Mouse (Mus musculus) left cerebral cortex, adult 2 months (tissue): ENCODE measurements around the gene Retnlb. TPM values are rescaled to one million over a fixed set of nuclear protein-coding genes. Genes with fewer than 3 reads are reported as not detected.

Experiments used
- DNase-seq, 2 experiments: peaks; one replicate each; pipeline ENCODE4 v3.0.0; 2021 to 2022; ENCODE audit warnings: low spot score in 2 of 2, mixed read lengths in 1 of 2; ENCODE audit errors: extremely low spot score in 1 of 2
- H3K27ac ChIP-seq: fragments of 200-600 bp; 2 replicates; pipeline ENCODE4 v1.8.1; 2022
- H3K4me3 ChIP-seq: fragments of 200-600 bp; 2 replicates; pipeline ENCODE4 v1.8.1; 2022
- CTCF ChIP-seq: fragments of 200-600 bp; IDR thresholded peaks from 2 replicates; pipeline ENCODE4 v1.8.1; 2022; ENCODE audit warnings: antibody characterized with exemption, mild to moderate bottlenecking, moderate library complexity
- intact Hi-C: fragments of 180-260 bp; cut with DNase I; formaldehyde crosslinking; loops from one replicate; pipeline ENCODE4 v1.15.1; 2025
- long read RNA-seq, 2 experiments: library from polyadenylated mRNA; stranded (forward); transcript quantifications; one replicate each; pipeline ENCODE4 v2.0.0; 2021; ENCODE audit warnings: borderline mapping rate in 2 of 2
- total RNA-seq, 2 experiments: library from RNA; stranded (reverse); gene quantifications; 2 replicates each; pipeline ENCODE4 v1.2.3; 2021

Gene Retnlb
- total RNA-seq: not detected
- long read RNA-seq, experiment 1: 0 reads
- long read RNA-seq, experiment 2: 0 reads

DNA sequence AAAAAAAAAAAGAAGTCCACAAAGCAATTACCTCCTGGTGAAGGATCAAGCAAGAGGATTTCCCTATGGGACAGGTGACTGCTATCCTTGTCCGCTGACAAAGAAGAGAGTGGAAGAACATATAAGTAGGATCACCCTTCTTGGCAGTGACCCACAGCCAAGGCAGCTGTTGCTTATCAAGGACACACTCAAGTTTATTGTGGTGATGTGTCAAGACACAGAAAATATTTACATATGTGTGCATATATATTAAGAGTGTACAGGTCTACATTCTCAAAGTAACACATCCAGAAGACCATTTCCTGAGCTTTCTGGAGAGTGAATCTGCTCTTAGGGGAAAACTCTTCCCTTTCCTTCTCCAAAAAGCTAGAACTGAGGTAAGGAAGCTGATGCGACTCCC is at the start of gene Retnlb:
Gene Retnlb (plus strand): TSS at position 162 of the 400 bp plus-strand sequence.
- intact Hi-C loops: no loop called here
- DNase-seq: no peak
- Histone ChIP-seq H3K4me3 (no peak within 1 kb of the TSS), H3K27ac (no peak within 1 kb of the TSS)
- no peak for TF ChIP-seq CTCF

DNA sequence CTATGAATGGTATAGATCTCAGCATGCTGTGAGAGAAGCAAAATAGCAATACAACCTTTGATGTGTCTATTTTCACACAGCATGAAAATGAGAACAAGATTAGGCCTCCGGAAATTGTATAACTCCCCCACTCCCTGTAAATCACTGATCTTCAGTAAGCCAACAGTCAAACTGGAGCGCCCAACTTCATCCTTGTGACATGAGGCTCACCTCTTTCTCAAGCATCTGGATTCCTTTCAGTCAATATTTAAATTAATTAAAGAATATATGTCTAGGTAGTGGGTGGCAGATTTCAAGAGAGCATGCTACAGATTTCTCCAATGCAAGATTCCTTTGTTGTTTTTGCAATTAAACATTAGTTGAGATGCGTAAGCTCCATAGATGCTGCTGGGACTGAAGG is 47.5 kb upstream of the Retnlb start:
- H3K27ac ChIP-seq: no peak overlapping the region
- TF ChIP-seq CTCF: no peak
- intact Hi-C loops: no loop called here
- DNase-seq: no peak
- H3K4me3 ChIP-seq: no peak overlapping the region

DNA sequence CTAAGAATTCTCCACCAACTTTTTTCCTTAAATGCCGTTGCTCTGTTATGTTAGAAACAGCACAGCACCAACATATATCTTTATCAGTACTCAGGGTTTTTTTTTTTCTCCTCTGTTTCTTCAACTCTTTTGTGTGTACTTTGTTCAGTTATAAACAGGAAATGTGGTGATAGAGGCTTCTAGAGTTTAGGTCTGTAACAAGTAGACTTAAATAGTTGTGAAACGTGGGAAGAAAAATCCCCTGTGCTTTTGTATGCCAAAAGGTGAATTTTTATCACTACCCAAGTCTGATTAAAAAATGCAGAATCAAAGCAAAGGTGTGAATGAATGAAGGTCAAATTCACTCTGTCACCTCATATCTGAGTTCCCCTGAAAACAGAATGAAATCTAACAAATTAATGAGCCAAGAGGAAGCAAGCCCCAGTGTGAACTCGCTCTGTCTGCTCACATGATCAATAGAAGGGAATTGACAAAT is 44.6 kb upstream of the Retnlb start, which contains the start of gene Trat1:
Gene Trat1 (minus strand): TSS at position 51 of the 475 bp plus-strand sequence.
- DNase-seq: no peak
- no peak within 1 kb of the TSS for H3K27ac ChIP-seq
- no peak within 1 kb of the TSS for H3K4me3 ChIP-seq
- TF ChIP-seq CTCF: no peak
- intact Hi-C loops: no loop called here

DNA sequence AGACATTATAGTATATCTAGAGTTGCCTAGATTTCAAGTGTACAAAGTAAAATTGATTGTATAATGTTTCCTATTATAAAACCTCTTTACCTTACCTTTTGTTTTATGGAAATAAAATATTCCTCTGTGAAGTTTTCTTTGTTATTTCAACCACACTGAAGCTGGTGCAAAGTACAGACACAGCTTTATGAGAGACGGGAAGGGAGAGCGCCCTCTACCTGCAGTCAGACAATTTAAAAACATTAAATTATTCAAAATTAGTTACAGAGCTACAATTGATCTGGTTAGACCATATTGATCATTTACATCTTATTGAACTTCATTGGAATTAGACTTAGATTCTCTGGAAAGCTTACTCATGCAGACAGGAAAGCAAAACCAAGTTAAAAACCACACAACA is 39.4 kb upstream of the Retnlb start:
- intact Hi-C loops: no loop called here
- no peak for DNase-seq
- TF ChIP-seq CTCF: peak; percentile 20; the same call in 1 of the 2 replicates

DNA sequence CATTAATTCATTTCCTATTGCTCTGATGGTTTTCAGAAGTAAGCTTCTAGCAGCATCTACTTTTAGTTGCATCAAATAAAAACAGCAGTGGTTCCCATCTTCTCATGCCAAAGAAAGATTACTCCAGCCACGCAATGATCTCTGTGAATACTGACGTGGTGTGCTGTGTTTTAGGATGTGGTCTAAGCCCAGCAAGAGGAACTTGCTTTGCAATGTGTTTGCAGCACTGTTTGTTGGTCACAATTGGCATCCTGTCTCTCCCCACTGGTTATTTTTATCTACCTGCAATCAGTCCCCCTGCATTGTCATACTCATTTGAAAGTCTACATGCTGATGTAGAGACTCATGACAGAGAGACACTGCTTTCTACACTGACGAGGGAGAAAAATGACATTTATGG is 30.4 kb upstream of the Retnlb start:
- no peak overlapping the region for H3K4me3 ChIP-seq
- no peak for DNase-seq
- no peak overlapping the region for H3K27ac ChIP-seq
- TF ChIP-seq CTCF: no peak
- intact Hi-C loops: no loop called here

More for the DNA sequence above, 39.4 kb upstream of the Retnlb start:
- Histone ChIP-seq H3K4me3 (no peak overlapping the region), H3K27ac (no peak overlapping the region)

DNA sequence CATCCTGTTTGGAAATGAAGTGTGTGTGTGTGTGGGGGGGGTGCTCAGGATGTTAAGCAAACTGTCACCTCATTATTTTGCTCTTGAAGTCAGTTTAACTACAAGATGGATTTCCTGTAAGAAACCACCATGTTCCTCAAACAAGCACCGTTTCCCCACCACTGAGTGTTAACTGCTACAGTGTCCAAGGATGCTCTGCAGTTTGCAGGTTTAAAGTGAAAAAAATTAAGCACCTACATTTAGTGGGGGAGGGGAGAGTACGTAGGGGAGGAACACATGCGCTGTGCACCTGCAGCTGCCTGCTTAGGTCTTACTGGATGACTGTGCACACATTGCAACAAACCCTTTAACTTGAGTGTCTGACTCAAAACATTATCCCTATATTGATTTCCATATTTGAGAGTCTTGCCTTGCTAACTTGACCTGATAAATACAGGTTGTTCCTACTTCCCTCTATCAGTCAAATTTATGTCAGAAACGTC is 27.9 kb upstream of the Retnlb start:
- intact Hi-C loops: no loop called here
- TF ChIP-seq CTCF: no peak
- no peak overlapping the region for H3K4me3 ChIP-seq
- no peak overlapping the region for H3K27ac ChIP-seq
- no peak for DNase-seq

DNA sequence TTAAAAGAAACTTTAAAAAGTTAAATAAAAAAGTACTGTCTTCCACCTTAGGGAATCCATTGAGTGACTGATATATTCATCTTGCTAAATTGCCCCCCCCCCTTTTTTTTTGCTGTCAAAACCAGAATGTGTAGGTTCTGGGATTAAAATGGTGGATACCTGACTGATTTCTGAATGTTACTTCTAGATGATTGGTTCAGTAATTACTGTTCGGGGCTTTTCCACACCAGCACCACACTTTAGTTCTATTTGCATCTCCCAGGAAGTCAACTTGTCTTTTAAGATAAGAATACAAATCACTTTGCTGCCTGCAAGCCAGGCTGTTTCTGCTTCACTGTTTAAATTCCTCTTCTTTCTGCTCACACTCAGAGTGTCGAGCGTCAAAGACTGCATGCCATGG is 18.4 kb upstream of the Retnlb start:
- no peak overlapping the region for H3K27ac ChIP-seq
- no peak for TF ChIP-seq CTCF
- intact Hi-C loops: no loop called here

DNA sequence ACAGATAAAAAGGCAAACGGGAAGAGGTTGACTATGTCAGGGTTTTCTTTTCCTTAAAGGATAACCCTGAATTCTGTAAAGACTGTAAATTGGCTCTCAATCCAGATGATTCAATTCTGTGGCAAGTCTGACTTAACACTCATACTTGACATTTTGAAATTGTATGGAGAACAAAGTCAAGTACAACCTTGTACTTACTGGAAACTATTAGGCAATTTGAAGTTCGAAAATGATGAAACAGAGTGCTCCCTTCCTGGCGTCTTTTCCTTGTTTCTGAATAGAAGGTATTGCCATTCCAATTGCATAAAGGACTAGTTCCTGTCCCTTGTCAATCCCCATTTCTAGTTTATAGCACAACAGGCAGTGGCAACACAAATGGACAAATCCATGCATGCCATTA is 17.2 kb upstream of the Retnlb start:
- intact Hi-C loops: no loop called here

More for the DNA sequence above, 18.4 kb upstream of the Retnlb start:
- no peak overlapping the region for H3K4me3 ChIP-seq
- no peak for DNase-seq

DNA sequence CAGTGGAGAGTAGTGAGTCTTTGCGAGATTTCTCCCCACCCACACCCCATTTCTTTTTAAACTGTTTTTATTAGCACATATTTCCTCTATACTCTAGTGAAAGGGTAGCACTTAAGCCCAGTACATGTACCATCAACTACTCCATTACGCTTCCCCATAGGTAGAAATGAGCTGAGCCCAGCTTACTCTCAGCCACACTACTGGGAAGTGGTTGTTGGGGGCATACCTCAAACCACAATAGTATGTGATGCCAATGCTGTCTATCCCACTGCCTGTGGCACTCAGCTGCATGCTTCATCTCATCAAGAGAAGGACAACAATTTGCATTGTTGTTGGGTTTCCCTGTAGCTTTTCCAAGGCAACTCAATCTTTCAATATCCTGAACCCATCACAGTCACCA is 15.8 kb upstream of the Retnlb start:
- no peak for TF ChIP-seq CTCF
- Histone ChIP-seq H3K4me3 (no peak overlapping the region), H3K27ac (no peak overlapping the region)
- DNase-seq: no peak
- intact Hi-C loops: no loop called here

More for the DNA sequence above, 17.2 kb upstream of the Retnlb start:
- no peak for TF ChIP-seq CTCF
- Histone ChIP-seq H3K27ac (no peak overlapping the region), H3K4me3 (no peak overlapping the region)
- DNase-seq: no peak

DNA sequence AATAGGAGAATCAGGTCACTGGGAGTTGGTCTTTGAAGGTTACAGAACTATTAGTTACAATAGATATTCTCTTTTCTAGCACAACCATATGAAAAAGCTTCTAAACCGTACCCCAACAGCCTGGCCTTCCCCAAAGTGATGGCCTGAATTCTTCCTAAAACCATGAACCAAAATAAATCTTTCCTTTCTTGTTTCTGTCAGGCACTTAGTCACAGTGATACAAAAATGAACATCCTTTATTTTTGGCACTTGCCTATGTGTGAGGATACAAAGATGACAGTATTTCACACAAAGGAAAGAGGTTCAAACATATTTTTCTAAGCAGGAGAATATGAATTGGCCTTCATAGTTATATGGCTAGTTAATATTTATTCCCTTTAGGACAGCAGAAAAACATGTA is 11.2 kb upstream of the Retnlb start:
- no peak for TF ChIP-seq CTCF
- intact Hi-C loops: no loop called here

DNA sequence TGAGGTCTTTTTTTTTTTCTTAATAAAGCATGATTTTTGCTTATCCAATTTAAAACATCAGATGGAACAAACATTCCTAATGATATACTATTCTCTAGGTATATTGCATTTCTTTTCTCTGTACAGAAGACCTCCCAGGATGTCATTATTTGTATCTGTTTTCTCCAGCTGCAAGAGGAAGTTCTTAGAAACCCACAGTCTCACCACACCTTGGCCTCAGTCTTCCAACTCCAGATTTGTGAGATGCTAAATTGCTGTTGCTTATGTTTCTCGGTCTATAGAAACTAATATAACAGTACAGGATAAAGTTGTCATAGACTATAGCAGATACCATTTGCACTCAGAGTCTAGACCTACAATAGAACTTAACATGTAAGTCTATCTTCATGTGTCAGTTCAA is 10.1 kb upstream of the Retnlb start:
- H3K27ac ChIP-seq: no peak overlapping the region
- intact Hi-C loops: no loop called here
- no peak for DNase-seq
- no peak overlapping the region for H3K4me3 ChIP-seq
- TF ChIP-seq CTCF: no peak

More for the DNA sequence above, 11.2 kb upstream of the Retnlb start:
- Histone ChIP-seq H3K4me3 (no peak overlapping the region), H3K27ac (no peak overlapping the region)
- DNase-seq: no peak

DNA sequence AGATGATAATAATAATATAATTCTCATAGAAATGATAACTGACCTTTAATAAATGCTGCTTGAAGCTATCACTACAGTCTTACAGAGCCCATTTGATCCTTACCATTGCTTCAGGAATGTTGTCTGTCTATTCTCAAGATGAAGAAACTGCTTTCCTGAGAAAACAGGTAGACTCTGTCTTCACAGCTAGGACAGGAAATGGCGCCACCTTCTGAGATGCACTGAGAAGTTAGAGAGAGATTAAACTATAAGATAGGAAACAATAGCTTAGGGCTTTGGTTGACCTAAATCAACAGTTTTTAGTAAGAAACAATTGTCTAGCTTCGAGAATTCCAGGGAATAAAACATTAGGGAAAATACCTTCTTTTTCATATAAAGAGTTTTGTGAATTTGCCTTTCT is 7.3 kb upstream of the Retnlb start:
- Histone ChIP-seq H3K4me3 (no peak overlapping the region), H3K27ac (no peak overlapping the region)
- intact Hi-C loops: no loop called here
- DNase-seq: no peak
- TF ChIP-seq CTCF: peak; percentile 20

DNA sequence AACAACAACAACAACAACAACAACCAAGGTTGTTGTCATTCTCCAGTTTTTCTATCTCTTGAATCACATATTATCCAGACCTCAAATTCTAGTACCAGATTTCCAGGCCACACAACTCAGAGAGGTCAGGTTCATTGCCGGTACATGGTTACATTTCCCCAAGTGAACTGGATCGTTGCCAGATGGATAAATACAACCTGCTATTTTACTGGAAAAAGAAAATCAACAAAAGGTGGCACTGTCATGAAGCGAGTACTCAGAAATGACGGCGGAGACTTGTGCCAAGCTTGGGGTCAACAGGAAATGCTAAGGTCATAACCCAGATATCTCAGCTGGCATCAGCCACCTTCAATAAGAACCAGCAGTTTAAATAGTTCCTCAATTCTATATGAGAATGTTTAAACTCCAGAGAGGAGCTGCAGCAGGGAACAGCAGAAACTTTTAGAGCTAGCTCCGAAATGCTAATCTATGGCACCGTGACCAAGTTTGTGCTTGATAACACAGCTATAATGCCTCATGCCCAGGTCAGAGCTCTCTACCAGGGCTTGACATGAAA is 4.7 kb upstream of the Retnlb start:
- TF ChIP-seq CTCF: no peak
- DNase-seq: no peak
- Histone ChIP-seq H3K27ac (no peak overlapping the region), H3K4me3 (no peak overlapping the region)
- intact Hi-C loops: no loop called here
